In the genomic region with DNA sequence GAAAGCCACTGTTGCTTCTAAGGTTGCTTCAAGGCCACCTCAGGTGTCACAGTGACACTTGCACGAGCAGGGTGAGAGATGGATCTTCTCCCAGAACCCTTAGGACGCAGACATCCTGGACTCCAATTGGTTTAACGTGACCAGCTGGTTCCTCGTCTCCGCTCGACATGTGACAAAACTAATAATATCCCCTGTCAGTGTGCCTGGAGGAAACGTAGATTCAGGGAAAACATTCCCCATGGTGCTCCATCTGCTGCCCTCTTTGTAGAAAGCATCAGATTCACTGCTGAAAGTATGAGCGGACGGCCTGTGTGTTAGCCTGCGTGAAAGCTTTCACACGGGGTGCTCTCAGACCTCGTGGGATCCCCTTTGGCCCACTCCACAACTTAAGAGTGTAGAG, we compare ENCODE assay signal across 12 mouse cellular contexts.
A peak's percentile ranks its signal among the peaks of the same experiment; 100 is the strongest.
DNase-seq lines count a peak whose midpoint lies in the region; ATAC-seq lines count a peak whose summit lies in the region.
"Had no signal": no experiment of that assay in that cellular context is flagged by ENCODE, and none has a peak within 500 bp of the region (broad histone marks: within the 10 kb centered on the region; RNA-seq: fewer than 3 reads in every experiment).

No protein-coding gene starts in this region.

- H3K4me1 ChIP-seq in neural tube, embryonic 11.5 days (ENCODE audit: control insufficient read depth, insufficient read depth, low read length): no peaks in the 10 kb centered on the region
- H3K4me1 ChIP-seq: embryonic facial prominence, embryonic 13.5 days; heart, embryonic 12.5 days had no signal

- no peak overlapping the region for H3K27ac ChIP-seq in neural tube, embryonic 11.5 days (ENCODE audit: low read depth, low read length)
- H3K27ac ChIP-seq: embryonic facial prominence, embryonic 13.5 days had no signal

- intact Hi-C loops in left cerebral cortex, postnatal 10 days (cut with DNase I): no loop called here

- peak; percentile 12 for DNase-seq in neural tube, embryonic 11.5 days (ENCODE audit: low spot score)
- no peak for DNase-seq in neural tube, embryonic 10.5 days (ENCODE audit: extremely low spot score, low spot score)
- DNase-seq in frontal cortex, postnatal 10 days (ENCODE audit: low spot score in 2 of 2): peak; percentile 23 to 35
- peak; percentile 31 to 54 for DNase-seq in left cerebral cortex, postnatal 10 days (ENCODE audit: extremely low spot score in 1 of 2, low spot score in 2 of 2)
- DNase-seq in spleen, postnatal 10 days (ENCODE audit: low spot score in 2 of 2): no peak
- no peak for DNase-seq in thymus, postnatal 25 days
- DNase-seq: adrenal gland, postnatal 10 days; kidney, postnatal 36 days; liver, postnatal 0 days had no signal

- H3K9ac ChIP-seq in neural tube, embryonic 11.5 days (ENCODE audit: low read length): no peak overlapping the region
- H3K9ac ChIP-seq: embryonic facial prominence, embryonic 13.5 days; heart, embryonic 12.5 days; liver, postnatal 0 days had no signal

- H3K36me3 ChIP-seq in neural tube, embryonic 11.5 days (ENCODE audit: control insufficient read depth, insufficient read depth, low read length): no peaks in the 10 kb centered on the region
- H3K36me3 ChIP-seq: embryonic facial prominence, embryonic 13.5 days; heart, embryonic 12.5 days had no signal

- no peak for ATAC-seq in neural tube, embryonic 11.5 days (ENCODE audit: insufficient read depth, low FRiP score, low TSS enrichment)
- no peak for ATAC-seq in megakaryocyte progenitor cell, adult 5-6 weeks (replicated peaks; ENCODE audit: poor library complexity)
- ATAC-seq: liver, postnatal 0 days had no signal

- WGBS in neural tube, embryonic 11.5 days: 64% methylated on average over 12 of the region's 12 CpGs

- no peaks in the 10 kb centered on the region for H3K9me3 ChIP-seq in neural tube, embryonic 11.5 days (ENCODE audit: control insufficient read depth, low read length)
- H3K9me3 ChIP-seq: embryonic facial prominence, embryonic 13.5 days; heart, embryonic 12.5 days had no signal

- no peaks in the 10 kb centered on the region for H3K27me3 ChIP-seq in neural tube, embryonic 11.5 days (ENCODE audit: control insufficient read depth, insufficient read depth, low read length)
- H3K27me3 ChIP-seq: embryonic facial prominence, embryonic 13.5 days; heart, embryonic 12.5 days had no signal

- no peak overlapping the region for H3K4me2 ChIP-seq in neural tube, embryonic 11.5 days (ENCODE audit: low read depth)
- H3K4me2 ChIP-seq: embryonic facial prominence, embryonic 13.5 days; heart, embryonic 12.5 days had no signal

- no peak overlapping the region for H3K4me3 ChIP-seq in neural tube, embryonic 11.5 days (ENCODE audit: low read depth, low read length)
- H3K4me3 ChIP-seq: embryonic facial prominence, embryonic 13.5 days; heart, embryonic 12.5 days had no signal

Comparison
In these comparisons a context has a peak if more than half of its experiments do, and no peak if none do; other contexts are left out.
1. DNase-seq: peak in neural tube, embryonic 11.5 days (single experiment), frontal cortex, postnatal 10 days (2 of 2) and left cerebral cortex, postnatal 10 days (2 of 2); none in neural tube, embryonic 10.5 days (single experiment), spleen, postnatal 10 days (0 of 2) and thymus, postnatal 25 days (single experiment).